Mouse (Mus musculus) E14TG2a.4 (cell line): ENCODE measurements around the gene Gtpbp6.

Experiments
- CTCF ChIP-seq: conservative IDR thresholded peaks from 2 replicates; pipeline ENCODE4 v1.5.1; 2014; ENCODE audit warnings: low read length
- NANOG ChIP-seq: IDR thresholded peaks from 2 replicates; pipeline ENCODE4 v1.6.1; 2014; ENCODE audit warnings: borderline replicate concordance, low read length, mixed read lengths

GRCm38 (mm10) chr5:110082961-110083360, 25.0 kb downstream of the Gtpbp6 start:
- TF ChIP-seq CTCF (no peak), NANOG (no peak)
